In genomic region chr4:134160071-134160470, GRCm38 (mm10) we compare ENCODE assay signal across 9 mouse cellular contexts. TPM values are rescaled to one million over a fixed set of nuclear protein-coding genes. Genes with fewer than 3 reads are reported as not detected.
DNase-seq lines count a peak whose midpoint lies in the region; ATAC-seq lines count a peak whose summit lies in the region.
"Not testable (repeated sequence)": the region's sequence is repeated elsewhere in the genome, so short reads cannot be mapped to it uniquely, and the experiment has no call there.
"Had no signal": no experiment of that assay in that cellular context is flagged by ENCODE, and none has a peak within 500 bp of the region (broad histone marks: within the 10 kb centered on the region; RNA-seq: fewer than 3 reads in every experiment).

No protein-coding gene starts in this region.

- H3K9ac ChIP-seq in embryonic facial prominence, embryonic 12.5 days; intestine, embryonic 15.5 days: not testable (repeated sequence)

- peak overlapping the region; percentile 51 for H3K4me2 ChIP-seq in embryonic facial prominence, embryonic 12.5 days (replicated peaks)
- H3K4me2 ChIP-seq in intestine, embryonic 15.5 days (replicated peaks): peak overlapping the region; percentile 50

- ATAC-seq in embryonic facial prominence, embryonic 12.5 days (ENCODE audit: insufficient number of reproducible peaks, insufficient read depth, low FRiP score, low TSS enrichment); intestine, embryonic 15.5 days: not testable (repeated sequence)

- not testable (repeated sequence) for H3K27ac ChIP-seq in embryonic facial prominence, embryonic 12.5 days
- H3K27ac ChIP-seq in intestine, embryonic 15.5 days: peak overlapping the region; percentile 40; the same call in 1 of the 2 replicates

- not testable (repeated sequence) for H3K36me3 ChIP-seq in embryonic facial prominence, embryonic 12.5 days; intestine, embryonic 15.5 days

- H3K4me3 ChIP-seq in embryonic facial prominence, embryonic 12.5 days: peak overlapping the region; percentile 47
- peak overlapping the region; percentile 50 for H3K4me3 ChIP-seq in intestine, embryonic 15.5 days (replicated peaks)

- H3K9me3 ChIP-seq in embryonic facial prominence, embryonic 12.5 days; intestine, embryonic 15.5 days: not testable (repeated sequence)

- WGBS in embryonic facial prominence, embryonic 12.5 days: 5% methylated on average over 30 of the region's 30 CpGs
- 10% methylated on average over 30 of the region's 30 CpGs for WGBS in intestine, embryonic 15.5 days

- peak; percentile 66 for DNase-seq in adrenal gland, postnatal 14 days
- DNase-seq in heart, adult 8-10 months (ENCODE audit: low spot score): peak; percentile 60
- DNase-seq in left cerebral cortex, postnatal 4 days: peak; percentile 9
- peak; percentile 60 for DNase-seq in lung, postnatal 36 days
- peak; percentile 24 to 31 for DNase-seq in right cerebral cortex, adult 2 months (ENCODE audit: low spot score in 2 of 2)
- DNase-seq in urinary bladder, adult 2 months (ENCODE audit: low spot score): peak; percentile 28

- intact Hi-C loops in left cerebral cortex, postnatal 4 days (cut with DNase I): not testable (repeated sequence)

- not testable (repeated sequence) for H3K4me1 ChIP-seq in embryonic facial prominence, embryonic 12.5 days; intestine, embryonic 15.5 days (replicated peaks)

- not testable (repeated sequence) for H3K27me3 ChIP-seq in embryonic facial prominence, embryonic 12.5 days; intestine, embryonic 15.5 days (replicated peaks)

RNA-seq across cellular contexts. Expression of gene Cep85, which starts 26.8 kb away (rescaled TPM):
- 20.6 and 24.6 TPM in 2 replicates for total RNA-seq in adrenal gland, postnatal 14 days (2021)
- 32.0 and 34.9 TPM in 2 replicates for polyA plus RNA-seq in embryonic facial prominence, embryonic 12.5 days (2016; fragmentation: Nextera tagmentation; extraction: Ambion mirVana)
- 10 to 100 TPM; 58.4 to 62.7 (median 60.5) TPM for total RNA-seq in heart, adult 8-10 months (2022)
- 90.0 and 91.6 TPM in 2 replicates for polyA plus RNA-seq in intestine, embryonic 15.5 days (2015; fragmentation: Nextera tagmentation; extraction: Ambion mirVana)
- total RNA-seq in left cerebral cortex, postnatal 4 days (2021): 10 to 100 TPM; 11.2 to 17.0 TPM
- 22.9 and 23.6 TPM in 2 replicates for polyA plus RNA-seq in urinary bladder, adult 2 months (2012; rRNA removed)

RNA-seq across cellular contexts. Expression of gene Sh3bgrl3, which starts 31.5 kb away (rescaled TPM):
- 79.0 and 117 TPM in 2 replicates for total RNA-seq in adrenal gland, postnatal 14 days (2021)
- 345 and 360 TPM in 2 replicates for polyA plus RNA-seq in embryonic facial prominence, embryonic 12.5 days (2016; fragmentation: Nextera tagmentation; extraction: Ambion mirVana)
- 10 to 100 TPM; 31.3 to 41.3 (median 35.0) TPM for total RNA-seq in heart, adult 8-10 months (2022)
- 362 and 375 TPM in 2 replicates for polyA plus RNA-seq in intestine, embryonic 15.5 days (2015; fragmentation: Nextera tagmentation; extraction: Ambion mirVana)
- 100 to 1,000 TPM; 214 to 231 TPM for total RNA-seq in left cerebral cortex, postnatal 4 days (2021)
- polyA plus RNA-seq in urinary bladder, adult 2 months (2012; rRNA removed): 337 and 349 TPM in 2 replicates

RNA-seq across cellular contexts. Expression of gene Gm7534, which starts 42.7 kb away (rescaled TPM):
- total RNA-seq in adrenal gland, postnatal 14 days (2021): not detected in 2 replicates
- polyA plus RNA-seq in embryonic facial prominence, embryonic 12.5 days (2016; fragmentation: Nextera tagmentation; extraction: Ambion mirVana): not detected in 2 replicates
- not detected for total RNA-seq in heart, adult 8-10 months (2022)
- not detected in 2 replicates for polyA plus RNA-seq in intestine, embryonic 15.5 days (2015; fragmentation: Nextera tagmentation; extraction: Ambion mirVana)
- total RNA-seq in left cerebral cortex, postnatal 4 days (2021): not detected
- not detected in 2 replicates for polyA plus RNA-seq in urinary bladder, adult 2 months (2012; rRNA removed)
- total RNA-seq: left cerebral cortex, postnatal 14 days had no signal

RNA-seq across cellular contexts. Expression of gene Ubxn11, which starts 57.7 kb away (rescaled TPM):
- 6.2 and 8.4 TPM in 2 replicates for total RNA-seq in adrenal gland, postnatal 14 days (2021)
- polyA plus RNA-seq in embryonic facial prominence, embryonic 12.5 days (2016; fragmentation: Nextera tagmentation; extraction: Ambion mirVana): 10.4 and 11.5 TPM in 2 replicates
- total RNA-seq in heart, adult 8-10 months (2022): 1 to 10 TPM; 1.5 to 3.5 (median 2.5) TPM
- 4.4 and 6.0 TPM in 2 replicates for polyA plus RNA-seq in intestine, embryonic 15.5 days (2015; fragmentation: Nextera tagmentation; extraction: Ambion mirVana)
- total RNA-seq in left cerebral cortex, postnatal 4 days (2021): 10 to 100 TPM; 16.9 to 24.0 TPM
- polyA plus RNA-seq in urinary bladder, adult 2 months (2012; rRNA removed): 4.1 and 4.2 TPM in 2 replicates

Comparison
In these comparisons a context has a peak if more than half of its experiments do, and no peak if none do; other contexts are left out.
1. DNase-seq: peak in every context shown above with its lines; median percentile 66 in adrenal gland, postnatal 14 days; 60 in heart, adult 8-10 months; 60 in lung, postnatal 36 days; 28 in urinary bladder, adult 2 months; 28 in right cerebral cortex, adult 2 months; 9 in left cerebral cortex, postnatal 4 days.